Mouse (Mus musculus): Measurements from ENCODE around the gene Rnf215.

GRCm38 (mm10) chr11:4101851-4102250 lies 33.2 kb upstream of the Rnf215 start:
- no peak for TF ChIP-seq CTCF (IDR thresholded peaks at IDR 0.05; ENCODE audit: borderline replicate concordance, insufficient read depth, low read depth, low read length)
- no peak for TF ChIP-seq POLR2A (IDR thresholded peaks at IDR 0.05; ENCODE audit: borderline replicate concordance, insufficient read depth, low read length)
